In the genomic region with DNA sequence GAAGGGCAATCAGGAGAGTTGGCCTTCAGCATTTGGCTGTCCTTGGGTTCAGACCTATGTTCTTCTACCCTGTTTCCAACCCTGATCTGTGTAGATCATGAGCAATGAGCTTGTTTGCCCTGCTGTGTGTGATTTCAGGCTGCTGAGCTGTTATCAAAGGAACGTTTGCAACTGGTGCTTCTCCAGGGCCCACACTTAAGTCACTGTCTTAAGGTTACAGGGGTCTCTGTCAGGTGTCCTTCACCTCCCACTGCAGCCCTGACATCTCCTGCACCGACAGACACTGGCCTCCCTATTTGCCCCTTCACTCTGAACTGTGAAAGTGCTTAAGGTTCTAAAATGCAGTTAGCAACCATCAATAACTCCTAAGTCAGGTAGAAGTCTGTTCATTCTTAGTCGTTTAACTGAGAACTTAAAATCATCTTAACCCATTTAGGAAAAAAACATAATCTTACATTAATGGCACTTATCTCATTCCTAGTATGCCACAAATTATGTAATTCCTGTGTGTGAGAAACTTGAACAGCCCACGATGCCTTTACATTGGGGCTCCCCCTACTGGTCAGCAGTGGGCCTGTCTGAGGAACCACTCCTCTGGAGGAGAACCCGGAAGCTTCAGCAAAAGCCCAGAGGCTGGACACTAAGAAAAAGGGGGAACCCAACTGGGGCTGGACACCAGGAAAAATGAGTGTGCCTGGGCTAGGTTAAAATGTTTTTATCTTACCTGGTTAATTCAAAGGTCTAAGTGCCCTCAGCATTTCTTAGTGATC, we compare ENCODE assay signal across 9 mouse cellular contexts.
DNase-seq lines count a peak whose midpoint lies in the region; ATAC-seq and TF ChIP-seq lines count a peak whose summit lies in the region.
"Had no signal": no experiment of that assay in that cellular context is flagged by ENCODE, and none has a peak within 500 bp of the region (broad histone marks: within the 10 kb centered on the region; RNA-seq: fewer than 3 reads in every experiment).

No protein-coding gene starts in this region.

- ATAC-seq in lung, embryonic 15.5 days (ENCODE audit: borderline replicate concordance, extremely low read depth, low FRiP score, low TSS enrichment) = 0 out of 2 replicates have a peak, but pooled peaks have one; percentile 42

- no peak overlapping the region for H3K27ac ChIP-seq in heart, adult 2 months
- no peak overlapping the region for H3K27ac ChIP-seq in lung, embryonic 15.5 days
- H3K27ac ChIP-seq: limb, embryonic 15.5 days had no signal

- intact Hi-C loops in heart, adult 2 months (cut with DNase I) = loop anchor here (2.0 to 5.0 kb wide), 2 partner anchors 276 to 794 kb away; no protein-coding TSS in a partner anchor

- H3K27me3 ChIP-seq in heart, adult 2 months (ENCODE audit: control insufficient read depth, insufficient read depth, low read length) = no peaks in the 10 kb centered on the region
- peaks cover 8% of the 10 kb centered on the region for H3K27me3 ChIP-seq in lung, embryonic 15.5 days

- TF ChIP-seq CTCF in heart, adult 2 months (IDR thresholded peaks at IDR 0.05) = no peak; the same call in 1 of the 2 replicates

- TF ChIP-seq POLR2A in heart, adult 2 months (IDR thresholded peaks at IDR 0.05; ENCODE audit: insufficient read depth, low read depth, low read length) = no peak

- no peak overlapping the region for H3K4me3 ChIP-seq in heart, adult 2 months
- no peak overlapping the region for H3K4me3 ChIP-seq in lung, embryonic 15.5 days
- H3K4me3 ChIP-seq: limb, embryonic 15.5 days had no signal

- H3K4me2 ChIP-seq in lung, embryonic 15.5 days = no peak overlapping the region
- H3K4me2 ChIP-seq: limb, embryonic 15.5 days had no signal

- TF ChIP-seq EP300 in heart, adult 2 months (IDR thresholded peaks at IDR 0.05; ENCODE audit: insufficient read depth, low read depth, low read length) = peak; percentile 59; the same call in 1 of the 2 replicates

- no peaks in the 10 kb centered on the region for H3K4me1 ChIP-seq in heart, adult 2 months (ENCODE audit: control insufficient read depth, insufficient read depth, low read length)
- peaks cover 8% of the 10 kb centered on the region for H3K4me1 ChIP-seq in lung, embryonic 15.5 days
- H3K4me1 ChIP-seq: limb, embryonic 15.5 days had no signal

- no peak overlapping the region for H3K9ac ChIP-seq in heart, adult 2 months (ENCODE audit: low read depth, low read length)
- H3K9ac ChIP-seq in lung, embryonic 15.5 days = no peak overlapping the region
- H3K9ac ChIP-seq: limb, embryonic 15.5 days had no signal

- H3K79me2 ChIP-seq in heart, adult 2 months (replicated peaks; ENCODE audit: control insufficient read depth, insufficient read depth, low read length) = no peaks in the 10 kb centered on the region

- peak; percentile 43 for DNase-seq in ES-CJ7 (ENCODE audit: low read depth, low spot score)
- DNase-seq in adrenal gland, postnatal 10 days = peak; percentile 92
- peak; percentile 88 for DNase-seq in embryo, embryonic 11 days
- DNase-seq in heart, adult 2 months = peak; percentile 72 to 84
- peak; percentile 83 for DNase-seq in layer of hippocampus, adult 11-12 months (ENCODE audit: low spot score)
- peak; percentile 47 for DNase-seq in retina, postnatal 7 days (ENCODE audit: low read depth, low spot score)
- DNase-seq in urinary bladder, postnatal 14 days (ENCODE audit: low spot score) = peak; percentile 82

- H3K9me3 ChIP-seq in lung, embryonic 15.5 days = no peaks in the 10 kb centered on the region
- H3K9me3 ChIP-seq: limb, embryonic 15.5 days had no signal

- WGBS in heart, adult 2 months = 15% methylated on average over 5 of the region's 5 CpGs
- WGBS in lung, embryonic 15.5 days = 10% methylated on average over 5 of the region's 5 CpGs

- H3K36me3 ChIP-seq in heart, adult 2 months (ENCODE audit: control insufficient read depth, insufficient read depth, low read length) = no peaks in the 10 kb centered on the region
- H3K36me3 ChIP-seq in lung, embryonic 15.5 days = no peaks in the 10 kb centered on the region
- H3K36me3 ChIP-seq: limb, embryonic 15.5 days had no signal
